Mouse (Mus musculus) intestine, postnatal 0 days (tissue): ENCODE data around the gene Efcab11. TPM values are rescaled to one million over a fixed set of nuclear protein-coding genes. Genes with fewer than 3 reads are reported as not detected.

Source experiments
- ATAC-seq: fragments of 200-750 bp; cut with Nextera tagmentation; 2 replicates; pipeline ENCODE4 v1.8.0; 2017; ENCODE audit warnings: mild to moderate bottlenecking, moderate TSS enrichment, moderate library complexity
- H3K27ac ChIP-seq: fragments of 300-500 bp; sonication (generic); 2 replicates; pipeline ENCODE4 v1.5.1; 2014; ENCODE audit warnings: mild to moderate bottlenecking, low read depth, low read length, moderate library complexity
- H3K27me3 ChIP-seq: fragments of 300-500 bp; sonication (generic); replicated peaks from 2 replicates; pipeline ENCODE4 v1.6.1; 2014; ENCODE audit warnings: low read length, mixed read lengths; ENCODE audit not compliant: control insufficient read depth, insufficient read depth
- H3K36me3 ChIP-seq: fragments of 300-500 bp; sonication (generic); 2 replicates; pipeline ENCODE4 v1.6.1; 2014; ENCODE audit warnings: mild to moderate bottlenecking, moderate library complexity; ENCODE audit not compliant: control insufficient read depth, insufficient read depth
- H3K4me1 ChIP-seq: fragments of 300-500 bp; sonication (generic); replicated peaks from 2 replicates; pipeline ENCODE4 v1.6.1; 2014; ENCODE audit warnings: antibody characterized with exemption, low read length, mixed read lengths; ENCODE audit not compliant: control insufficient read depth, insufficient read depth
- H3K4me2 ChIP-seq: fragments of 300-500 bp; sonication (generic); replicated peaks from 2 replicates; pipeline ENCODE4 v1.6.1; 2014; ENCODE audit warnings: low read depth, mild to moderate bottlenecking, moderate library complexity
- H3K4me3 ChIP-seq: fragments of 300-500 bp; sonication (generic); 2 replicates; pipeline ENCODE4 v1.5.1; 2014; ENCODE audit warnings: low read depth, low read length
- H3K9ac ChIP-seq: fragments of 300-500 bp; sonication (generic); 2 replicates; pipeline ENCODE4 v1.6.1; 2014; ENCODE audit warnings: mild to moderate bottlenecking, low read depth, low read length
- H3K9me3 ChIP-seq: fragments of 300-500 bp; sonication (generic); 2 replicates; pipeline ENCODE4 v1.6.1; 2016; ENCODE audit warnings: mixed run types; ENCODE audit not compliant: control insufficient read depth
- CTCF ChIP-seq: sonication (generic); IDR thresholded peaks from 2 replicates; pipeline ENCODE4 v1.5.1; 2016; ENCODE audit warnings: low read depth, mild to moderate bottlenecking, control low read depth, antibody characterized with exemption, moderate library complexity
- WGBS: fragments of 180-500 bp; shearing (Covaris S2); extraction: QIAGEN DNeasy Blood & Tissue Kit; methylation state at CpG from one replicate; pipeline ENCODE4 v1.1.7; 2014; 5-methylcytosine and 5-hydroxymethylcytosine counted together
- polyA plus RNA-seq: library from polyadenylated mRNA; unstranded; fragments of >200 nt; fragmentation: Nextera tagmentation; extraction: Ambion mirVana; gene quantifications from 2 replicates; pipeline ENCODE4 v1.2.1, GENCODE M21; 2015

The Efcab11 gene
- polyA plus RNA-seq, 1 experiment from 2014 or later = 3.2 TPM

- under 1% methylated on average over 11 of the region's 11 CpGs for WGBS
- no peaks in the 10 kb centered on the region for H3K4me1 ChIP-seq
- peak overlapping the region; percentile 95 for H3K4me2 ChIP-seq
- no peaks in the 10 kb centered on the region for H3K9me3 ChIP-seq
- H3K9ac ChIP-seq = peak overlapping the region; percentile 40
- ATAC-seq = peak; percentile 22; the same call in 1 of the 2 replicates
- H3K27ac ChIP-seq = peak overlapping the region; percentile 57; the same call in 1 of the 2 replicates
- no peaks in the 10 kb centered on the region for H3K27me3 ChIP-seq
- peak overlapping the region; percentile 88 for H3K4me3 ChIP-seq
- no peak for TF ChIP-seq CTCF
- 0 out of 2 replicates have a peak, but pooled peaks cover 4% of the 10 kb centered on the region for H3K36me3 ChIP-seq
These were observed 530 bp downstream of the Efcab11 start for GRCm38 (mm10) chr12:99883713-99884105.

- Histone ChIP-seq H3K4me2 (peak overlapping the region; percentile 95), H3K36me3 (0 out of 2 replicates have a peak, but pooled peaks cover 4% of the 10 kb centered on the region), H3K4me1 (no peaks in the 10 kb centered on the region), H3K27me3 (no peaks in the 10 kb centered on the region), H3K9me3 (no peaks in the 10 kb centered on the region), H3K4me3 (peak overlapping the region; percentile 88), H3K27ac (no peak overlapping the region), H3K9ac (peak overlapping the region; percentile 40)
- under 1% methylated on average over 38 of the region's 38 CpGs for WGBS
- ATAC-seq = peak; percentile 94
- TF ChIP-seq CTCF = peak; percentile 11; the same call in 1 of the 2 replicates
These were observed 1.1 kb downstream of the Efcab11 start for GRCm38 (mm10) chr12:99883000-99883712.

DNA sequence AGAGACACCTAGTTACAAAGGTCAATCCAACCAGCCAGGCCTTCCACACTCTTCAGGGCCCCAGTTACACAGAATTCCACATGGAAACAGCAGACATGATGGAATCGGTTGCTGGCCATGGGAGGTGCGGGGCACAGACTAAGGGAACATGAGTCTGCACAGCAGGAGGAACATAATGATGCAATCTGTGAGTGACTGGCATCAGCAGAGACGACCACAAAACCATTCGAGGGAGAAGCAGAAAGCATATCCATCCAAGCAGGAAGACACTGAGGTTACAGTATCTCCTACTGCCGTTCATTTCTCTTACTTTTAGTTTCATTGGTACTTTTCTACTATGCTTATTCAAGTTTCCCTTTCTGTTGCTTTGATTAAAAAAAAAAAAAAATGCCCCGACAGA, 9.6 kb downstream of the Efcab11 start:
- Histone ChIP-seq H3K36me3 (no peaks in the 10 kb centered on the region), H3K27me3 (no peaks in the 10 kb centered on the region), H3K27ac (no peak overlapping the region), H3K9me3 (no peaks in the 10 kb centered on the region), H3K4me1 (no peaks in the 10 kb centered on the region), H3K4me2 (no peak overlapping the region), H3K4me3 (no peak overlapping the region), H3K9ac (no peak overlapping the region)
- WGBS = 84% methylated on average over 6 of the region's 6 CpGs
- TF ChIP-seq CTCF = no peak
- ATAC-seq = no peak

GRCm38 (mm10) chr12:99873443-99873842, 10.8 kb downstream of the Efcab11 start:
- H3K4me1 ChIP-seq = no peaks in the 10 kb centered on the region
- TF ChIP-seq CTCF = no peak
- WGBS = 57% methylated on average over 3 of the region's 3 CpGs

DNA sequence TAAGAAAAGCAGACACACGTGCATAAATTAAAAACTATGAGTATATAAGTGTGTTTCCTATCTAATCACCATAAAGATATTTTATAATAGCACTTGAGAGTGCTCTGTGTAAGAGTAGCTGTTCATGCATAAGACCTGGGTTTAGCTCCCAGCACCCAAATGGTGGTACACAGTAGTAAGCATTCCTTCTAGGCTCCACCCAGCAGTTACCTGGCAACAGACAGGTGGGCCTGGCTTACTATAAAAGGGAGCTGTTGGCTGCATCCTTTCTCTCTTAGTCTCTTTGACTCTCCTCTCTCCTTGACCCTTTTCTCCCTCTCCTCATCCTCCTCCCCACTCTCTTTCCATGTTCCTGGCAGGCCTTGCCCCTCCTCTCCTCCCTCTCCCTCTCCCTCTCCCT, 15.4 kb downstream of the Efcab11 start:
- H3K4me2 ChIP-seq = no peak overlapping the region
- no peak overlapping the region for H3K9ac ChIP-seq
- H3K4me1 ChIP-seq = no peaks in the 10 kb centered on the region
- no peaks in the 10 kb centered on the region for H3K27me3 ChIP-seq
- no peak overlapping the region for H3K27ac ChIP-seq
- 85% methylated on average over 1 of the region's 1 CpGs for WGBS
- no peak for ATAC-seq
- H3K9me3 ChIP-seq = no peaks in the 10 kb centered on the region
- H3K4me3 ChIP-seq = no peak overlapping the region
- no peak for TF ChIP-seq CTCF
- H3K36me3 ChIP-seq = no peaks in the 10 kb centered on the region

More at GRCm38 (mm10) chr12:99873443-99873842, 10.8 kb downstream of the Efcab11 start:
- ATAC-seq = no peak
- H3K9me3 ChIP-seq = no peaks in the 10 kb centered on the region
- H3K36me3 ChIP-seq = no peaks in the 10 kb centered on the region
- H3K27ac ChIP-seq = no peak overlapping the region
- no peaks in the 10 kb centered on the region for H3K27me3 ChIP-seq
- no peak overlapping the region for H3K4me3 ChIP-seq
- H3K4me2 ChIP-seq = no peak overlapping the region
- no peak overlapping the region for H3K9ac ChIP-seq

DNA sequence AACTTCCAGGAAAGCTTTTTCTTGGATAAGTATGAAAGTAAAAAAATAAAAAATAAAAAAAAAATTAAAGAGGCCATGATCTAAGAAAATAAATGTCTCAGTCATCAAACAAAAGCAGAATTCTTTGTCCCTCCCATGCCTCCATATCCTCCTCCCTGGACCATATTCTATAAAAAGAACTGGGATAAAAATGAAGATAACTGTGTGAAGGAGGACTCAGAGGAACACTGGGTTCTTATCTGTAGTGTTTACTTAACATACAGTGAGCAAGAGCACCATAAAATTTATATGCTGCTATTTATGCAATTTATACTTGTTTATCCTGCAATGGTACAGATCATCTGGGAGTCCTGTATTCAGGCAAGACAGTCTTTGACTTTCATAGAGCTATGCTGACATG, 19.6 kb downstream of the Efcab11 start:
- no peaks in the 10 kb centered on the region for H3K27me3 ChIP-seq
- no peaks in the 10 kb centered on the region for H3K36me3 ChIP-seq
- no peak for ATAC-seq
- no peak overlapping the region for H3K4me3 ChIP-seq
- no peak overlapping the region for H3K9ac ChIP-seq
- H3K4me2 ChIP-seq = no peak overlapping the region
- H3K9me3 ChIP-seq = no peaks in the 10 kb centered on the region
- H3K4me1 ChIP-seq = no peaks in the 10 kb centered on the region
- no peak overlapping the region for H3K27ac ChIP-seq
- TF ChIP-seq CTCF = no peak

DNA sequence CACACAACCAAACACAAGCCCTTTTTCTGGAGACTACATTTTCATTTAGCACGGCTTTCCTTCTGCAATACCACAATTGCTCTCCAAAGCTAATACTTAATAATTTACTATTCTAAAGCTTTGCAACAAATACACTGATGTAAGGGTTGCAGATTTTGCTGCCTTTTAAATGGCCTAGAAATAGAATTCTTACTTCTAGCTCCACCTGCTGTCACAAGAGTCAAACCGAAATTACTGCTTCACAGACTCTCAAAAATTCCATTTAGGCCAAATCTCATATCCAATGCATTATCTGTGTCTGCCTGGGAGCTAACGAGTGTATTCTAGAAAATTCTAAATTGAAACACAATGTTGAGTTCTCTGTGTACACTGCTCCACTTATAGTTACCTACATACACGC, 23.3 kb downstream of the Efcab11 start:
- peak; percentile 47 for TF ChIP-seq CTCF
- no peaks in the 10 kb centered on the region for H3K4me1 ChIP-seq
- no peak for ATAC-seq
- H3K9ac ChIP-seq = no peak overlapping the region
- 82% methylated on average over 4 of the region's 4 CpGs for WGBS
- H3K27me3 ChIP-seq = no peaks in the 10 kb centered on the region
- no peaks in the 10 kb centered on the region for H3K36me3 ChIP-seq
- H3K4me3 ChIP-seq = no peak overlapping the region
- H3K4me2 ChIP-seq = no peak overlapping the region
- H3K9me3 ChIP-seq = no peaks in the 10 kb centered on the region
- no peak overlapping the region for H3K27ac ChIP-seq
